Mouse (Mus musculus) thymus, postnatal 36 days (tissue): ENCODE results near the gene Tctex1d2.

Source experiments
- DNase-seq, 2 experiments: peaks; one replicate each; pipeline ENCODE4 v3.0.0; 2022; ENCODE audit warnings: mixed read lengths in 2 of 2

Gene Tctex1d2

GRCm38 (mm10) chr16:32472276-32473015 is 52.9 kb downstream of the Tctex1d2 start:
- no peak for DNase-seq

- DNase-seq: no peak
Observed at GRCm38 (mm10) chr16:32477315-32477714, 57.8 kb downstream of the Tctex1d2 start.
